Mouse (Mus musculus) lung, embryonic 14.5 days (tissue): ENCODE results near the gene Pbrm1. TPM values are rescaled to one million over a fixed set of nuclear protein-coding genes. Genes with fewer than 3 reads are reported as not detected.

Source experiments
- ATAC-seq: fragments of 200-750 bp; cut with Nextera tagmentation; 2 replicates; pipeline ENCODE4 v1.8.0; 2017; ENCODE audit warnings: mild to moderate bottlenecking, moderate TSS enrichment, moderate library complexity; ENCODE audit not compliant: insufficient read depth
- DNase-seq: peaks from one replicate; pipeline ENCODE4 v3.0.0-alpha.2; 2015
- H3K27ac ChIP-seq: fragments of 300-500 bp; sonication (generic); 2 replicates; pipeline ENCODE4 v1.5.1; 2014; ENCODE audit warnings: low read depth, mild to moderate bottlenecking, moderate library complexity
- H3K27me3 ChIP-seq: fragments of 300-500 bp; sonication (generic); 2 replicates; pipeline ENCODE4 v1.6.1; 2014; ENCODE audit warnings: low read length, control low read depth; ENCODE audit not compliant: insufficient read depth
- H3K36me3 ChIP-seq: fragments of 300-500 bp; sonication (generic); 2 replicates; pipeline ENCODE4 v1.6.1; 2014; ENCODE audit warnings: control low read depth; ENCODE audit not compliant: insufficient read depth
- H3K4me1 ChIP-seq: fragments of 300-500 bp; sonication (generic); 2 replicates; pipeline ENCODE4 v1.6.1; 2014; ENCODE audit warnings: antibody characterized with exemption, control low read depth; ENCODE audit not compliant: insufficient read depth
- H3K4me2 ChIP-seq: fragments of 300-500 bp; sonication (generic); 2 replicates; pipeline ENCODE4 v1.6.1; 2014; ENCODE audit warnings: mild to moderate bottlenecking
- H3K4me3 ChIP-seq: fragments of 300-500 bp; sonication (generic); 2 replicates; pipeline ENCODE4 v1.5.1; 2014; ENCODE audit warnings: low read depth, low read length
- H3K9ac ChIP-seq: fragments of 300-500 bp; sonication (generic); 2 replicates; pipeline ENCODE4 v1.6.1; 2014
- H3K9me3 ChIP-seq: fragments of 300-500 bp; sonication (generic); 2 replicates; pipeline ENCODE4 v1.6.1; 2016; ENCODE audit warnings: low read depth, low read length, control low read depth
- CTCF ChIP-seq: IDR thresholded peaks from 2 replicates; pipeline ENCODE4 v1.5.1; 2016; ENCODE audit warnings: antibody characterized with exemption, low read depth
- WGBS: fragments of 180-500 bp; shearing (Covaris S2); extraction: QIAGEN DNeasy Blood & Tissue Kit; methylation state at CpG from one replicate; pipeline ENCODE4 v1.1.7; 2014; 5-methylcytosine and 5-hydroxymethylcytosine counted together
- polyA plus RNA-seq: library from polyadenylated mRNA; unstranded; fragments of >200 nt; fragmentation: Nextera tagmentation; extraction: Ambion mirVana; gene quantifications from 2 replicates; pipeline ENCODE4 v1.2.1, GENCODE M21; 2014

Gene Pbrm1
- 101 and 110 TPM in 2 replicates for polyA plus RNA-seq

DNA sequence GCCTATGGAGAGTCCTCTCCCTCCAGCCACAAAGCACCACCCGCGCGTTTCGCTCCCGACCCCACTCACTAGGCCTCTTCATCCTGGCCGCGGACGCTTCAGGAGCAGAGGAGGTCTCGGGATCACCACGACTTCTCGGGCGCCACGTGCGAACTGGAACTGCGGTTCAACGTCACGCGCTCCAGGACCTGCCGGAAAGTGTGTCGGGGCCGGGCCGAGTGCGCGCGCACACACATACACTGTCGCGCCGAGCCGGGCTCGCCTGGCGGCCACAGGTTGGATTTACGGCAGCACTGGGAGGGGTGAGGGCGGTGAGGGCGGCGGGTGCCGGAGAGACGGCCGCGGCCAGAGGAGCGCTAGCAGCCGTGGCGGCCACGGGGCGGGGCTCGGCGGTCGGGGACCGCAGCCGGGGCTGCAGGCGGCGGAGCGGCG, at the start of gene Pbrm1, which contains the start of gene Gnl3:
Gene Pbrm1 (plus strand): TSS at position 279 of the 432 bp plus-strand sequence.
Gene Gnl3 (minus strand): TSS at position 293 of the 432 bp plus-strand sequence.
- peak; percentile 56 for TF ChIP-seq CTCF
- peak; percentile 98 for DNase-seq
- Histone ChIP-seq H3K27ac (peak within 1 kb of the TSS; percentile 98), H3K4me1 (no peaks in the 10 kb centered on the region; the same call in 1 of the 2 replicates), H3K4me3 (peak within 1 kb of the TSS; percentile 90), H3K9me3 (no peaks in the 10 kb centered on the region), H3K9ac (peak within 1 kb of the TSS; percentile 90), H3K4me2 (peak within 1 kb of the TSS; percentile 77), H3K27me3 (no peaks in the 10 kb centered on the region), H3K36me3 (peaks cover 60% of the 10 kb centered on the region)
- WGBS = under 1% methylated on average over 47 of the region's 53 CpGs
- ATAC-seq = peak; percentile 92

DNA sequence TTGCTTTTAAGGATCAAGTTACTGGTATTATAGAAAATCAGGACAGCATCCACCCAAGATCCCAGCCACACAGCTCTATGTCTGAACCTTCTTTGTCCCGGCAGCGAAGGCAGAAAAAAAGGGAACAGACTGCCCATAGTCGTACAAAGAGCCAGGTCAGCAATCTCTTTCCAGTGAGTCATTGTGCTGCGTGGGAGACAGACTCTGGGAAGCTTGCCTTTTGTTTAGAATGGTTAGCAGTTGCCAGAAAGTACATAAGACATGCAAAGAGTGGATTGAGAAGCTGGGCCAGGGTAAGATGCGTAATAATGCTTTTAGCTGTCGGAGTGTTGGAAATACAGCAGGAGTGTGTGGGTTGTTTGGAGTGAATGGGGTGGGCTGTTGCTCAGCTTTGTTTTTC, 44.7 kb upstream of the Pbrm1 start:
- Histone ChIP-seq H3K4me3 (no peak overlapping the region), H3K27me3 (no peaks in the 10 kb centered on the region), H3K9me3 (no peaks in the 10 kb centered on the region), H3K27ac (no peak overlapping the region), H3K9ac (no peak overlapping the region), H3K4me1 (no peaks in the 10 kb centered on the region), H3K4me2 (no peak overlapping the region), H3K36me3 (peaks cover 15% of the 10 kb centered on the region; the same call in 1 of the 2 replicates)
- peak; percentile 23 for DNase-seq
- TF ChIP-seq CTCF = no peak
- WGBS = 79% methylated on average over 6 of the region's 6 CpGs
- no peak for ATAC-seq

DNA sequence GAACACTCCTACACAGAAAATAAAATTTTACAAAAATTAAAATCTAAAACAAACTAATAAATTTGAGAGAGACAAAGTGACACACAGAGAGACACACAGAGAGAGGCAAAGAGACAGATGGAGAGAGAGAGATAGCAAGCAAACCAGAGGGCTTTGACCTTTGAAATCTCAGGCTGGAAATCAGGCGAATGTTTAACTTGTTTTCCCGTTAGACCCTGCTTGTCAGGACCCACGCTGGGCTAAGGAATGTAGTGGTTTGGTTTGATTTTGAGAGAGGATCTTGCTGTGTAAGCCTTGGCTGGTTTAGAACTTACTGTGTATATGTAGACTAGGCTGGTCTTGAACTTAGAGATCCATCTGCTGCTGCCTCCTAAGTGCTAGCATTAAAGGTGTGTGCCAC, 42.7 kb upstream of the Pbrm1 start:
- no peaks in the 10 kb centered on the region for H3K27me3 ChIP-seq
- no peak for TF ChIP-seq CTCF
- no peak overlapping the region for H3K9ac ChIP-seq
- no peak overlapping the region for H3K4me2 ChIP-seq
- DNase-seq (no peak), ATAC-seq (no peak)
- 65% methylated on average over 3 of the region's 3 CpGs for WGBS
- H3K4me3 ChIP-seq = no peak overlapping the region
- H3K27ac ChIP-seq = no peak overlapping the region
- H3K36me3 ChIP-seq = peaks cover 18% of the 10 kb centered on the region; the same call in 1 of the 2 replicates
- no peaks in the 10 kb centered on the region for H3K9me3 ChIP-seq
- no peaks in the 10 kb centered on the region for H3K4me1 ChIP-seq

DNA sequence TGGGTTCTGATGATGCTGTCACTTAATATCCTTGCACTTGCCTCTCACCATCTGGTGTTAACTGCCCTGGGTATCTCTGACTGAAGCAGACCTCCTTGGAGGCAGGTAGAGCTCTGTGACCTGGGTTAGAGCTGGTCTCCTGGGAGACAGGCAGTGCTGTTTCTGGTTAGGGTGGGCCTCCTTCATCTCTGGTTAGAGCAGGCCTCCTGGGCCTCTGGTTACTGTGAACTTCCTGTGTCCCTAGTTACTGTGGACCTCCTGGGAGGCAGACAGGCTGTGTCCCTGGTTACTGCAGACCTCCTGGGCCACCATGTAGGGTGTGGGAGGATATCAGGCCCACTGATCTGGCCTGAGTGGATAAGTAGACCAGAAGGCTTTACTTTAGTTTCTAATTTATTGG, 22.5 kb upstream of the Pbrm1 start:
- DNase-seq (no peak), ATAC-seq (no peak)
- Histone ChIP-seq H3K36me3 (peaks cover 12% of the 10 kb centered on the region; the same call in 1 of the 2 replicates), H3K9ac (no peak overlapping the region), H3K9me3 (no peaks in the 10 kb centered on the region), H3K4me2 (no peak overlapping the region), H3K27me3 (no peaks in the 10 kb centered on the region), H3K27ac (no peak overlapping the region), H3K4me1 (no peaks in the 10 kb centered on the region), H3K4me3 (no peak overlapping the region)
- TF ChIP-seq CTCF = no peak

DNA sequence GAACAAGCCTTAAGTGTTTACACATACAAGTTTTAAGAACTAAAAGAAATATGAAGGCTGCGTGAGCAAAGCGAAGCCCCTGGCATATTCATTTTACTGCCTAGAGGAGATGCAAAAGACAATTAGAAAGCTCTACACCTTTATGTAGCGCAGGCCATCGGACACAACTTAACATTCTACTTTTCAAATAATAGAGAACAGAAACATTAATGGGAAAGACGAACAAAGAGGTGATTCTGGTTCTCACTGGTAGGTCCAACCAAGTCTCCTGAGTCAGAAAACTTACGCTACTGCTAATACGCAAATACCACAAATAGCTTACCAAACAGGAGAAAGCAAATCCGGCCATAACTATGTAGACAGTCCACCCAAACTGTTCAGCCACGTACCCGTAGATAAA, 18.6 kb upstream of the Pbrm1 start:
- TF ChIP-seq CTCF = no peak
- no peak overlapping the region for H3K27ac ChIP-seq
- H3K9ac ChIP-seq = peak overlapping the region; percentile 67
- H3K9me3 ChIP-seq = no peaks in the 10 kb centered on the region
- WGBS = 52% methylated on average over 10 of the region's 10 CpGs
- DNase-seq (no peak), ATAC-seq (no peak)
- peak overlapping the region; percentile 92 for H3K4me3 ChIP-seq
- peaks cover 16% of the 10 kb centered on the region; the same call in 1 of the 2 replicates for H3K36me3 ChIP-seq
- no peaks in the 10 kb centered on the region for H3K27me3 ChIP-seq
- 0 out of 2 replicates have a peak, but pooled peaks cover 4% of the 10 kb centered on the region for H3K4me1 ChIP-seq
- H3K4me2 ChIP-seq = peak overlapping the region; percentile 68

DNA sequence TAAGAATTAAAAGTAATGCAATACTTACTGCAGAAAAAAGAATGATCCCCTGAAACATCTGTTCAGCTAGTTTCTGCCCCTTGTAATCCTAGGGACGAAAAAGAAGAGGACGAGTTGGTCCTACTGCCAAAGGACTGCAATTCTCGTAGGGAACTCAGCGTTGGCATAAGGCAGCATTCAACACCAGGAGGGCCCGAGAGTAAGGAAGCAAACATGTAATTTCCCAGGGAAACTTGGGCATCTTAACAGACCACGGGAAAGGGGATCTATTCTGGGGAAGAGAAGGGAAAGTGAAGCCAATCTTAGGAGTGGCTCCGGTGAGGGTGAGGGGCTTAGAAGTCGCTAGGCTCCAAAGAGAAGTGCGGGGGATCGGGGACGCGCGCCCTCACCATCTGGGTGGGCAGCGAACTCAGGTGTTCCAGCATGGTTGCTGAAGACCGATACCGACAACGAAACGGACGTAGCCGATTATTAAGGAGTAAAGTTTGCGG, 18.1 kb upstream of the Pbrm1 start:
- peaks cover 18% of the 10 kb centered on the region; the same call in 1 of the 2 replicates for H3K36me3 ChIP-seq
- H3K9me3 ChIP-seq = no peaks in the 10 kb centered on the region
- H3K27ac ChIP-seq = peak overlapping the region; percentile 87; the same call in 1 of the 2 replicates
- ATAC-seq = peak; percentile 24; the same call in 1 of the 2 replicates
- no peak for DNase-seq
- H3K4me1 ChIP-seq = 0 out of 2 replicates have a peak, but pooled peaks cover 4% of the 10 kb centered on the region
- peak overlapping the region; percentile 68 for H3K4me2 ChIP-seq
- peak overlapping the region; percentile 92 for H3K4me3 ChIP-seq
- WGBS = under 1% methylated on average over 21 of the region's 21 CpGs
- peak overlapping the region; percentile 67 for H3K9ac ChIP-seq
- 0 out of 2 replicates have a peak, but pooled peaks have one; percentile 10 for TF ChIP-seq CTCF
- H3K27me3 ChIP-seq = no peaks in the 10 kb centered on the region

DNA sequence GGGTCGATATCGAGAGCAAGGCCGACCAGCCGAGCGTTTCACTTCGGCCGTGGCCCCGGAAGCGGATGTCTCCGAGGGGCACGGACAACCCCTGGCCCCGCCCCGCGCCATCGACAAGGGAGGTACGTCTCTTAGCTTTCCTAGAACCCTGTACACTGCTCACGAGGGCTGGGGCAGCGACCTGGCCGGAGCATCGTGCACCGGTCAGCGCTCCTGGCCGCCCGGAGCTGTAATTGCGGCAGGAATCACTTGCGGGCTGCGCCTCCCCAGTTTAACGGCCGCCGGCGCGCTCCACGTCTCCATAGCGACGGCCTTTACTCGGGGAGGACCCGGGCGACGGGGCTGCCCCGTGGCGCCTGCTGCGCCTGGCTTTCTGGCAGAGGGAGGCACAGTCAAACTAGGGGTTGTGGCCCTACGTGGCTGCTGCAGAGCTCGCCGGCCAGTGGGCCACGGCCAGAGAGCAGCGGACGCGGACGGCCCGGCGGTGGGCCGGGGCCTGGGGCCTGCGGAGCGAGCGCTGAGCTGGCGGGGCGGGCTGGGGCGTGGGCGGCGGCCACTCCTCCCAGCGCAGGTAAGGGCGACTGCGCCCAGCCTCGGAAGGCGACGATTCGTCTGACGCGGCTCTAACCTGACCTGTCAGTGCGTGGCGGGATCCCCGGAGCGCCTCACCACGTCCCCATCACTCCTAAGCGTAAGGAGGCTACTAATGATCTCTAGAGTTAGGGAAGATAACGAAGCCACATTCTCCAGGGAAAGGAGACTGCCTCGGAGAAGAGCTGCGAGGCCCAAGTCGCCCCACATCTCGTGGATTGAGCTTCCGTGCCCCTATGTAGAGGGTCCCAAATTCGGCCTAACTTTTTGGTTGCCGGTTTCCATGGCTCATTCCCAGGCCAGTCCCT, 17.4 kb upstream of the Pbrm1 start, which contains the start of the genes Glt8d1 and Spcs1:
Gene Glt8d1 (plus strand): TSS at position 94 of the 899 bp plus-strand sequence.
Gene Spcs1 (minus strand): TSS at position 366 of the 899 bp plus-strand sequence.
- WGBS = under 1% methylated on average over 84 of the region's 84 CpGs
- ATAC-seq = peak; percentile 94

More for the DNA sequence above, 17.4 kb upstream of the Pbrm1 start, which contains the start of the genes Glt8d1 and Spcs1:
- Histone ChIP-seq H3K4me1 (0 out of 2 replicates have a peak, but pooled peaks cover 4% of the 10 kb centered on the region), H3K27ac (peak within 1 kb of the TSS; percentile 87), H3K4me2 (peak within 1 kb of the TSS; percentile 68), H3K9ac (peak within 1 kb of the TSS; percentile 67), H3K36me3 (peaks cover 18% of the 10 kb centered on the region; the same call in 1 of the 2 replicates), H3K4me3 (peak within 1 kb of the TSS; percentile 92), H3K9me3 (no peaks in the 10 kb centered on the region), H3K27me3 (no peaks in the 10 kb centered on the region)
- DNase-seq = peak; percentile 89
- TF ChIP-seq CTCF = no peak
